Mouse (Mus musculus) intestine, postnatal 0 days (tissue): ENCODE results near the gene Itgal. TPM values are rescaled to one million over a fixed set of nuclear protein-coding genes. Genes with fewer than 3 reads are reported as not detected.

ENCODE experiments used
- ATAC-seq: fragments of 200-750 bp; cut with Nextera tagmentation; 2 replicates; pipeline ENCODE4 v1.8.0; 2017; ENCODE audit warnings: mild to moderate bottlenecking, moderate TSS enrichment, moderate library complexity
- H3K27ac ChIP-seq: fragments of 300-500 bp; sonication (generic); 2 replicates; pipeline ENCODE4 v1.5.1; 2014; ENCODE audit warnings: mild to moderate bottlenecking, low read depth, low read length, moderate library complexity
- H3K27me3 ChIP-seq: fragments of 300-500 bp; sonication (generic); replicated peaks from 2 replicates; pipeline ENCODE4 v1.6.1; 2014; ENCODE audit warnings: low read length, mixed read lengths; ENCODE audit not compliant: control insufficient read depth, insufficient read depth
- H3K36me3 ChIP-seq: fragments of 300-500 bp; sonication (generic); 2 replicates; pipeline ENCODE4 v1.6.1; 2014; ENCODE audit warnings: mild to moderate bottlenecking, moderate library complexity; ENCODE audit not compliant: control insufficient read depth, insufficient read depth
- H3K4me1 ChIP-seq: fragments of 300-500 bp; sonication (generic); replicated peaks from 2 replicates; pipeline ENCODE4 v1.6.1; 2014; ENCODE audit warnings: antibody characterized with exemption, low read length, mixed read lengths; ENCODE audit not compliant: control insufficient read depth, insufficient read depth
- H3K4me2 ChIP-seq: fragments of 300-500 bp; sonication (generic); replicated peaks from 2 replicates; pipeline ENCODE4 v1.6.1; 2014; ENCODE audit warnings: low read depth, mild to moderate bottlenecking, moderate library complexity
- H3K4me3 ChIP-seq: fragments of 300-500 bp; sonication (generic); 2 replicates; pipeline ENCODE4 v1.5.1; 2014; ENCODE audit warnings: low read depth, low read length
- H3K9ac ChIP-seq: fragments of 300-500 bp; sonication (generic); 2 replicates; pipeline ENCODE4 v1.6.1; 2014; ENCODE audit warnings: mild to moderate bottlenecking, low read depth, low read length
- H3K9me3 ChIP-seq: fragments of 300-500 bp; sonication (generic); 2 replicates; pipeline ENCODE4 v1.6.1; 2016; ENCODE audit warnings: mixed run types; ENCODE audit not compliant: control insufficient read depth
- CTCF ChIP-seq: sonication (generic); IDR thresholded peaks from 2 replicates; pipeline ENCODE4 v1.5.1; 2016; ENCODE audit warnings: low read depth, mild to moderate bottlenecking, control low read depth, antibody characterized with exemption, moderate library complexity
- WGBS: fragments of 180-500 bp; shearing (Covaris S2); extraction: QIAGEN DNeasy Blood & Tissue Kit; methylation state at CpG from one replicate; pipeline ENCODE4 v1.1.7; 2014; 5-methylcytosine and 5-hydroxymethylcytosine counted together
- polyA plus RNA-seq: library from polyadenylated mRNA; unstranded; fragments of >200 nt; fragmentation: Nextera tagmentation; extraction: Ambion mirVana; gene quantifications from 2 replicates; pipeline ENCODE4 v1.2.1, GENCODE M21; 2015

Gene Itgal
- polyA plus RNA-seq, 1 experiment from 2014 or later, result 0.87 TPM

GRCm38 (mm10) chr7:127342332-127342731, 46.3 kb downstream of the Itgal start:
- no peaks in the 10 kb centered on the region for H3K27me3 ChIP-seq
- H3K36me3 ChIP-seq, result peaks cover 8% of the 10 kb centered on the region; the same call in 1 of the 2 replicates
- no peak overlapping the region for H3K9ac ChIP-seq
- no peak for ATAC-seq
- no peak overlapping the region for H3K4me3 ChIP-seq
- WGBS, result 37% methylated on average over 4 of the region's 4 CpGs
- TF ChIP-seq CTCF, result peak; percentile 63
- no peaks in the 10 kb centered on the region for H3K9me3 ChIP-seq
- H3K4me1 ChIP-seq, result peaks cover 2% of the 10 kb centered on the region; the same call in 1 of the 2 replicates
- H3K4me2 ChIP-seq, result no peak overlapping the region
- peak overlapping the region; percentile 46; the same call in 1 of the 2 replicates for H3K27ac ChIP-seq

- Histone ChIP-seq H3K9ac (no peak overlapping the region), H3K4me3 (no peak overlapping the region), H3K4me2 (peak overlapping the region; percentile 30), H3K4me1 (peaks cover 2% of the 10 kb centered on the region; the same call in 1 of the 2 replicates), H3K27me3 (no peaks in the 10 kb centered on the region), H3K36me3 (peaks cover 8% of the 10 kb centered on the region; the same call in 1 of the 2 replicates), H3K9me3 (no peaks in the 10 kb centered on the region), H3K27ac (peak overlapping the region; percentile 46; the same call in 1 of the 2 replicates)
- no peak for TF ChIP-seq CTCF
- ATAC-seq, result no peak
- WGBS, result 90% methylated on average over 7 of the region's 7 CpGs
Measured at GRCm38 (mm10) chr7:127342888-127343287, 46.8 kb downstream of the Itgal start.

GRCm38 (mm10) chr7:127343351-127344019, 47.4 kb downstream of the Itgal start:
- Histone ChIP-seq H3K9me3 (no peaks in the 10 kb centered on the region), H3K4me3 (no peak overlapping the region), H3K4me2 (peak overlapping the region; percentile 30), H3K27me3 (no peaks in the 10 kb centered on the region), H3K27ac (peak overlapping the region; percentile 46; the same call in 1 of the 2 replicates), H3K9ac (no peak overlapping the region), H3K4me1 (peaks cover 2% of the 10 kb centered on the region; the same call in 1 of the 2 replicates), H3K36me3 (peaks cover 8% of the 10 kb centered on the region; the same call in 1 of the 2 replicates)
- ATAC-seq, result no peak
- 84% methylated on average over 38 of the region's 38 CpGs for WGBS
- no peak for TF ChIP-seq CTCF

- peak overlapping the region; percentile 75 for H3K4me3 ChIP-seq
- peak overlapping the region; percentile 85 for H3K9ac ChIP-seq
- WGBS, result 86% methylated on average over 8 of the region's 8 CpGs
- peaks cover 2% of the 10 kb centered on the region; the same call in 1 of the 2 replicates for H3K4me1 ChIP-seq
- no peaks in the 10 kb centered on the region for H3K27me3 ChIP-seq
- no peak for TF ChIP-seq CTCF
- no peaks in the 10 kb centered on the region for H3K9me3 ChIP-seq
- peak overlapping the region; percentile 84 for H3K4me2 ChIP-seq
- H3K27ac ChIP-seq, result no peak overlapping the region
- ATAC-seq, result no peak
- H3K36me3 ChIP-seq, result peaks cover 8% of the 10 kb centered on the region; the same call in 1 of the 2 replicates
Measured at GRCm38 (mm10) chr7:127344371-127344770, 48.3 kb downstream of the Itgal start.

GRCm38 (mm10) chr7:127345092-127345491, 49.0 kb downstream of the Itgal start:
- Histone ChIP-seq H3K36me3 (peaks cover 8% of the 10 kb centered on the region; the same call in 1 of the 2 replicates), H3K9me3 (no peaks in the 10 kb centered on the region), H3K9ac (peak overlapping the region; percentile 85), H3K27me3 (no peaks in the 10 kb centered on the region), H3K4me1 (peaks cover 2% of the 10 kb centered on the region; the same call in 1 of the 2 replicates), H3K4me2 (peak overlapping the region; percentile 84), H3K4me3 (peak overlapping the region; percentile 75), H3K27ac (peak overlapping the region; percentile 99)
- no peak for TF ChIP-seq CTCF
- under 1% methylated on average over 41 of the region's 42 CpGs for WGBS
- peak; percentile 41 for ATAC-seq

GRCm38 (mm10) chr7:127345512-127346325, 49.7 kb downstream of the Itgal start, which contains the start of gene Zfp768:
Zfp768 (minus strand) TSS chr7:127345589.
- H3K4me2 ChIP-seq, result peak within 1 kb of the TSS; percentile 84
- peaks cover 2% of the 10 kb centered on the region; the same call in 1 of the 2 replicates for H3K4me1 ChIP-seq
- peak within 1 kb of the TSS; percentile 75 for H3K4me3 ChIP-seq
- no peaks in the 10 kb centered on the region for H3K9me3 ChIP-seq
- peaks cover 8% of the 10 kb centered on the region; the same call in 1 of the 2 replicates for H3K36me3 ChIP-seq
- no peak for TF ChIP-seq CTCF
- H3K9ac ChIP-seq, result peak within 1 kb of the TSS; percentile 85
- peak within 1 kb of the TSS; percentile 99 for H3K27ac ChIP-seq
- H3K27me3 ChIP-seq, result no peaks in the 10 kb centered on the region
- under 1% methylated on average over 73 of the region's 76 CpGs for WGBS
- ATAC-seq, result peak; percentile 86
